Mouse (Mus musculus) lung, postnatal 4 days (tissue): ENCODE results near the gene Cst6.

Source experiments
- DNase-seq, 2 experiments: peaks; one replicate each; pipeline ENCODE4 v3.0.0; 2021

Gene Cst6

GRCm38 (mm10) chr19:5348526-5349501, 560 bp downstream of the Cst6 start:
- DNase-seq: peak in 1 of 2 experiments; percentile 16

GRCm38 (mm10) chr19:5348064-5348463, 1.3 kb downstream of the Cst6 start:
- no peak for DNase-seq

GRCm38 (mm10) chr19:5345297-5346131, 3.9 kb downstream of the Cst6 start:
- DNase-seq: no peak

GRCm38 (mm10) chr19:5341360-5341759, 8.0 kb downstream of the Cst6 start:
- DNase-seq: no peak

DNA sequence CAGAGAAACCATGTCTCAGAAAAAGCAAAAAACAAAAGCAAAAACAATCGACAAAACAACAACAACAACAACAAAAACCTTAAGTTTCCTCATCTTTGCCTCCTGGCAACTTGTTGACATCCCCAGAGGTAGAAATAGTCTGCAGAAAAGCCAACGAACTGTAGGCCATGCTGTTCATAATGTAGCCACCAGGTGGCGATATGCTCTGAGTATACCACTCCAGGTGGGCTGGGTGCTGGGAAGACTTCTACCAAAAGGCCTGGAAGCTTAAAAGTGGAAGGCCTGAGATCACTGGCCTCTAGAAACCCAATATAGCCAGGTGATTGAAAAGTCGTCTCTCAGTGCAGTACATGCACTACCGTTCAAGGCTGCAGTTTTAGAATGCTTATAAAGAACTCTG, 11.4 kb downstream of the Cst6 start:
- DNase-seq: peak; percentile 55 to 81

DNA sequence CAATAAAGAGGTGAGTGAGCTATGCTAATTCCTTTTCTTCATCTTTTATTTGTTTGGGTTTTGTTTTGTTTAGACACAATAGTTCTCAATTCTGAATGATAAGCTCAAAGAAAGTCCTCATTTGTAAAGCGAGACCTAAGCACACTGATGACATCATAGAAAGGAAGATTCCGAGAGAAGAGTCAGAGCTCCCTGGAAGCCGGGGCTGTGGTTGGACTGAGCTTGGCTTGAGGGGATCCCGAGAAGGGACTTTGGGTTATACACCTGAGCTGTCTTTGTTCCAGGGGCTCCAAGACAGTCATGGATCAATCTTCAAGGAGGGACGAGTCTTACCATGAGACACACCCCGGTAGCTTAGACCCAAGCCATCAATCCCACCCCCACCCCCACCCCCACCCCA, 13.9 kb downstream of the Cst6 start, which contains the start of gene Catsper1:
Catsper1 (plus strand) TSS at position 301 of the 400 bp plus-strand sequence.
- DNase-seq: no peak

- no peak for DNase-seq
Observed at GRCm38 (mm10) chr19:5334741-5335140, 14.6 kb downstream of the Cst6 start.

- DNase-seq: no peak
Observed at GRCm38 (mm10) chr19:5327970-5328369, 21.4 kb downstream of the Cst6 start.

DNA sequence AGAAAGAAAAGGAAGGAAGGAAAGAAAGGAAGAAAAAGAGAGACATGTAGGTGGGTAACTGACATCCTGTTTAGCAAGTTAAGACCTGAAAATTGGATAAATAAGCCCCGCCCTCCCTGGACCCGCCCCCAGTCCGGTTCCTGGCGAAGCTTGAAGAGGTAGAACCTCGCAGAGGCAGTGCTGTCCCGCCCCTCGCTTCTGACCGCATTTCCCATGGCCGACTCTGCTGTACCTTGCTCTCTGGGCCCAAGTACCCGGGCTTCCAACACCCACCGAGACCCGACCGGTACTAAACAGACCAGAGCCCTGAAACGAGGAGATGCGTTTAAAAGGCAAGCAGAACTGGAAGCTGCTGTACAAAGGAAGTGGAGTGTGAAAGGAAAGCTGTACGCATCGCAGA, 25.6 kb downstream of the Cst6 start:
- DNase-seq: peak in 1 of 2 experiments; percentile 23

DNA sequence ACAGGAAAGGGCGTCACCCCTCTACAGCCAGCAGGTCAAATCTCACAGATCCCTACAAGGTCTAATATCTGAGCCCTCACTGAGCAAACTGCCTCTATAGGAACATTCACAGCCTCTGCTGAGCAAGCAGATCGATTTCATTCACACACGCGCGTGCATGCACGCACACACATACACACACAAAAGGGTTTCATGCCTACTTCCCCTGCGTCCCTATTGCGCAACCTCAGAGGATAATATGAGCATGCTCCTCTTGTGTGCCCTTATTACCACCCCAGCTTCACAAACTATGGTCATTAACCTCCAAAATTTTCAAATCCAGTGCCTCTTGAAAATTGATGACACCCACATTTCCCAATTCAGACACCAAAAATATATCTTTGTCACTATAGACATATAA, 36.2 kb downstream of the Cst6 start:
- no peak for DNase-seq

- DNase-seq: no peak
Observed at GRCm38 (mm10) chr19:5309025-5309424, 40.3 kb downstream of the Cst6 start.

DNA sequence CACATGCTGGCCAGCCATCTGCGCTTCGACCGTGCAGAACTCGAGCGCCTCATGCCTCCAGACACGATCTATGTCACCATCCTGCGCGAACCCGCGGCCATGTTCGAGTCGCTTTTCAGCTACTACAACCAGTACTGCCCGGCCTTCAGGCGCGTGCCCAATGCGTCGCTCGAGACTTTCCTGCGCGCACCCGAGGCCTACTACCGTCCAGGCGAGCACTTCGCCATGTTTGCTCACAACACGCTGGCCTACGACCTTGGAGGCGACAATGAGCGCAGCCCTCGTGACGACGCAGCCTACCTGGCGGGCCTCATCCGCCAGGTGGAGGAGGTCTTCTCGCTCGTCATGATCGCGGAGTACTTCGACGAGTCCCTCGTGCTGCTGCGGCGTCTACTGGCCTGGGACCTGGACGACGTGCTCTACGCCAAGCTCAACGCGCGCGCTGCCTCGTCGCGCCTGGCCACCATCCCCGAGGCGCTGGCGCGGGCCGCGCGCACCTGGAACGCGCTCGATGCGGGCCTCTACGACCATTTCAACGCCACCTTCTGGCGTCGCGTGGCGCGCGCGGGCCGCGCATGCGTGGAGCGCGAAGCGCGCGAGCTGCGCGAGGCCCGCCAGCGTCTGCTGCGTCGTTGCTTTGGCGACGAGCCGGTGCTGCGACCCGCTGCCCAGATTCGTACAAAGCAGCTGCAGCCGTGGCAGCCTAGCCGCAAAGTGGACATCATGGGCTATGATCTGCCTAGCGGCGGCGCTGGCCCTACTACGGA, 42.2 kb downstream of the Cst6 start:
- DNase-seq: peak; percentile 29 to 55

- no peak for DNase-seq
Observed at GRCm38 (mm10) chr19:5306279-5306678, 43.1 kb downstream of the Cst6 start.

GRCm38 (mm10) chr19:5302455-5302854, 46.9 kb downstream of the Cst6 start:
- DNase-seq: peak; percentile 57 to 63

DNA sequence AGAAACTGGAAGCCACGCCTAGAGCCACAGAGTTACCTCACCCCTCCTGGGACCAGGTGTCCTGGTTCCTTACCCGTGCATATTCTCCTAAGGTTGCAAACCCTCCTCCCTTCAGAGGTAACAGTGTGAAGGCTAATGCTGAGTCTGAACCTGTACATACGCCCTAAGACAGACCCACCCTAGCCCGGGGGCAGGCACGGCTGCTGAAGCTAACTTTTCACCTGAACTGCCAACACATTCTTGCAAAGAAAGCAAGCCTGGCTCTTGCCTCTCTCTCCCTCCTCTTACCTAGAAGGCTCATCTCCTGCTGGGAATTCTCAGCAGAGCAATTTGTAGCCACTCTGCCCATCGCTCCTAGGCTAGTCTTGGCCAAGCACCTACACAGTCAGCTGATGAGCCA, 48.8 kb downstream of the Cst6 start:
- no peak for DNase-seq

GRCm38 (mm10) chr19:5297903-5298800, 51.2 kb downstream of the Cst6 start, which contains the start of gene Gal3st3:
TSS of gene Gal3st3 (plus strand) at chr19:5298331.
- no peak for DNase-seq

DNA sequence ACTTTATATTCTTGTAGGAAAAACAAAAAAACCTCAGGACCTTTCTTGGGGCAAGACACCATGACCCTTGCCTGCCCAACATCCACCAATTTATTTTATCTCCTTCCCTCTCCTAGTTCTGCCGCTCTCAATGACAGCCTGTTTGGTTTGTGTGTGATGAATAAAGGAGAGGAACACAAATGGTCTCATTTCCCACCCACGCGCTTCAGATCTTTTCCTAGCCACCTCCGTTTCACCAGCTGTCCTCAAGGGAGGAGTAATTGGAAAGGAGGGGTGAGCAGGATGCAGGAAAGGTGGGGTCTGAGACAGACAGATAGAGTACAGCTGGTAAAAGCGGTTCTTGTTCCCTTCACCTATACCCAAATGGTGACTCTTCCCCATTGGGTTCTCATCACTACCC, 52.7 kb downstream of the Cst6 start:
- DNase-seq: no peak

- DNase-seq: no peak
Observed at GRCm38 (mm10) chr19:5295736-5296075, 53.7 kb downstream of the Cst6 start.

- peak; percentile 99 for DNase-seq
Observed at GRCm38 (mm10) chr19:5294972-5295735, 54.2 kb downstream of the Cst6 start, which contains the start of gene Sf3b2. TSS of gene Sf3b2 (minus strand) at chr19:5295455.
